In genomic region chr5:139129078-139129477, GRCm38 (mm10) we compare ENCODE assay signal across 8 mouse cellular contexts. TPM values are rescaled to one million over a fixed set of nuclear protein-coding genes. Genes with fewer than 3 reads are reported as not detected.
DNase-seq lines count a peak whose midpoint lies in the region; ATAC-seq and TF ChIP-seq lines count a peak whose summit lies in the region.

No protein-coding gene starts in this region.

- no peak for TF ChIP-seq EP300 in heart, adult 2 months (IDR thresholded peaks at IDR 0.05; ENCODE audit: insufficient read depth, low read depth, low read length)

- peak overlapping the region; percentile 71 for H3K9ac ChIP-seq in heart, embryonic 12.5 days
- H3K9ac ChIP-seq in heart, adult 2 months (ENCODE audit: low read depth, low read length): no peak overlapping the region
- H3K9ac ChIP-seq in hindbrain, embryonic 16.5 days (ENCODE audit: low read depth, low read length): peak overlapping the region; percentile 85
- peak overlapping the region; percentile 62 for H3K9ac ChIP-seq in neural tube, embryonic 11.5 days (ENCODE audit: low read length)

- TF ChIP-seq POLR2A in heart, adult 2 months (IDR thresholded peaks at IDR 0.05; ENCODE audit: insufficient read depth, low read depth, low read length): no peak

- peak overlapping the region; percentile 60 for H3K4me3 ChIP-seq in heart, embryonic 12.5 days
- no peak overlapping the region for H3K4me3 ChIP-seq in heart, adult 2 months
- H3K4me3 ChIP-seq in hindbrain, embryonic 16.5 days (ENCODE audit: low read length): peak overlapping the region; percentile 59
- H3K4me3 ChIP-seq in neural tube, embryonic 11.5 days (ENCODE audit: low read depth, low read length): peak overlapping the region; percentile 54

- peaks cover 7% of the 10 kb centered on the region for H3K4me1 ChIP-seq in heart, embryonic 12.5 days (replicated peaks)
- H3K4me1 ChIP-seq in heart, adult 2 months (ENCODE audit: control insufficient read depth, insufficient read depth, low read length): no peaks in the 10 kb centered on the region
- H3K4me1 ChIP-seq in hindbrain, embryonic 16.5 days (ENCODE audit: control insufficient read depth, insufficient read depth, low read depth, low read length): peaks cover 11% of the 10 kb centered on the region
- H3K4me1 ChIP-seq in neural tube, embryonic 11.5 days (ENCODE audit: control insufficient read depth, insufficient read depth, low read length): no peaks in the 10 kb centered on the region

- peak; percentile 51; the same call in 1 of the 2 replicates for ATAC-seq in heart, embryonic 12.5 days (ENCODE audit: insufficient number of reproducible peaks, low FRiP score)
- peak; percentile 71 for ATAC-seq in hindbrain, embryonic 16.5 days
- 0 out of 2 replicates have a peak, but pooled peaks have one; percentile 41 for ATAC-seq in neural tube, embryonic 11.5 days (ENCODE audit: insufficient read depth, low FRiP score, low TSS enrichment)

- H3K36me3 ChIP-seq in heart, embryonic 12.5 days: no peaks in the 10 kb centered on the region
- H3K36me3 ChIP-seq in heart, adult 2 months (ENCODE audit: control insufficient read depth, insufficient read depth, low read length): no peaks in the 10 kb centered on the region
- peaks cover 10% of the 10 kb centered on the region; the same call in 1 of the 2 replicates for H3K36me3 ChIP-seq in hindbrain, embryonic 16.5 days (ENCODE audit: control insufficient read depth, insufficient read depth, low read length)
- H3K36me3 ChIP-seq in neural tube, embryonic 11.5 days (ENCODE audit: control insufficient read depth, insufficient read depth, low read length): no peaks in the 10 kb centered on the region

- H3K79me2 ChIP-seq in heart, adult 2 months (replicated peaks; ENCODE audit: control insufficient read depth, insufficient read depth, low read length): no peaks in the 10 kb centered on the region

- peaks cover 19% of the 10 kb centered on the region for H3K27me3 ChIP-seq in heart, embryonic 12.5 days (replicated peaks)
- H3K27me3 ChIP-seq in heart, adult 2 months (ENCODE audit: control insufficient read depth, insufficient read depth, low read length): no peaks in the 10 kb centered on the region
- H3K27me3 ChIP-seq in hindbrain, embryonic 16.5 days (replicated peaks; ENCODE audit: control insufficient read depth, insufficient read depth, low read length): no peaks in the 10 kb centered on the region
- peaks cover 7% of the 10 kb centered on the region; the same call in 1 of the 2 replicates for H3K27me3 ChIP-seq in neural tube, embryonic 11.5 days (ENCODE audit: control insufficient read depth, insufficient read depth, low read length)

- intact Hi-C loops in heart, adult 2 months (cut with DNase I): no loop called here

- H3K9me3 ChIP-seq in heart, embryonic 12.5 days (replicated peaks): no peaks in the 10 kb centered on the region; the same call in 1 of the 2 replicates
- H3K9me3 ChIP-seq in hindbrain, embryonic 16.5 days (ENCODE audit: control insufficient read depth, low read length): no peaks in the 10 kb centered on the region
- H3K9me3 ChIP-seq in neural tube, embryonic 11.5 days (ENCODE audit: control insufficient read depth, low read length): no peaks in the 10 kb centered on the region

- peak overlapping the region; percentile 96 for H3K4me2 ChIP-seq in heart, embryonic 12.5 days
- H3K4me2 ChIP-seq in hindbrain, embryonic 16.5 days (ENCODE audit: low read length): peak overlapping the region; percentile 84
- peak overlapping the region; percentile 87 for H3K4me2 ChIP-seq in neural tube, embryonic 11.5 days (ENCODE audit: low read depth)

- 9% methylated on average over 12 of the region's 12 CpGs for WGBS in heart, embryonic 12.5 days
- 23% methylated on average over 12 of the region's 12 CpGs for WGBS in heart, adult 2 months
- 7% methylated on average over 11 of the region's 12 CpGs for WGBS in hindbrain, embryonic 16.5 days
- 12% methylated on average over 12 of the region's 12 CpGs for WGBS in neural tube, embryonic 11.5 days

- no peak overlapping the region for H3K27ac ChIP-seq in heart, embryonic 12.5 days (ENCODE audit: poor library complexity, severe bottlenecking)
- no peak overlapping the region for H3K27ac ChIP-seq in heart, adult 2 months
- peak overlapping the region; percentile 92 for H3K27ac ChIP-seq in hindbrain, embryonic 16.5 days (ENCODE audit: low read depth, low read length)
- H3K27ac ChIP-seq in neural tube, embryonic 11.5 days (ENCODE audit: low read depth, low read length): no peak overlapping the region

- no peak for TF ChIP-seq CTCF in heart, adult 2 months (IDR thresholded peaks at IDR 0.05)

- no peak for DNase-seq in heart, adult 2 months
- DNase-seq in urinary bladder, postnatal 14 days (ENCODE audit: low spot score): peak; percentile 31
- DNase-seq in urinary bladder, postnatal 36 days (ENCODE audit: low spot score in 2 of 2): no peak
- no peak for DNase-seq in neural tube, embryonic 11.5 days (ENCODE audit: low spot score)
- no peak for DNase-seq in layer of hippocampus, adult 9-11 months
- no peak for DNase-seq in spleen, adult 12 weeks (ENCODE audit: low spot score)

RNA-seq across cellular contexts. Expression of gene Prkar1b, which starts 20.7 kb away (rescaled TPM):
- 10.4 and 11.5 TPM in 2 replicates for polyA plus RNA-seq in heart, embryonic 12.5 days (2016; fragmentation: Nextera tagmentation; extraction: Ambion mirVana)
- total RNA-seq in heart, adult 2 months (2021): 1 to 10 TPM; 1.4 to 1.5 TPM
- polyA plus RNA-seq in heart, adult 2 months (2012; rRNA removed): 2.0 and 2.8 TPM in 2 replicates
- 332 and 333 TPM in 2 replicates for polyA plus RNA-seq in hindbrain, embryonic 16.5 days (2015; fragmentation: Nextera tagmentation; extraction: Ambion mirVana)
- polyA plus RNA-seq in neural tube, embryonic 11.5 days (2014; fragmentation: Nextera tagmentation; extraction: Ambion mirVana): 32.4 and 39.4 TPM in 2 replicates

RNA-seq across cellular contexts. Expression of gene Dnaaf5, which starts 20.9 kb away (rescaled TPM):
- polyA plus RNA-seq in heart, embryonic 12.5 days (2016; fragmentation: Nextera tagmentation; extraction: Ambion mirVana): 9.8 and 10.5 TPM in 2 replicates
- total RNA-seq in heart, adult 2 months (2021): 10 to 100 TPM; 16.1 to 16.7 TPM
- polyA plus RNA-seq in heart, adult 2 months (2012; rRNA removed): 12.1 and 12.2 TPM in 2 replicates
- 2.6 and 5.1 TPM in 2 replicates for polyA plus RNA-seq in hindbrain, embryonic 16.5 days (2015; fragmentation: Nextera tagmentation; extraction: Ambion mirVana)
- polyA plus RNA-seq in neural tube, embryonic 11.5 days (2014; fragmentation: Nextera tagmentation; extraction: Ambion mirVana): 8.5 and 10.6 TPM in 2 replicates
